Mouse (Mus musculus) kidney, postnatal 10 days (tissue): Measurements from ENCODE around the gene Atg2a.
A peak's percentile ranks its signal among the peaks of the same experiment; 100 is the strongest.
"Not testable (repeated sequence)": the region's sequence is repeated elsewhere in the genome, so short reads cannot be mapped to it uniquely, and the experiment has no call there.

Experiments used
- DNase-seq: peaks from one replicate; pipeline ENCODE4 v3.0.0; 2021; ENCODE audit warnings: mixed read lengths

Gene Atg2a

DNA sequence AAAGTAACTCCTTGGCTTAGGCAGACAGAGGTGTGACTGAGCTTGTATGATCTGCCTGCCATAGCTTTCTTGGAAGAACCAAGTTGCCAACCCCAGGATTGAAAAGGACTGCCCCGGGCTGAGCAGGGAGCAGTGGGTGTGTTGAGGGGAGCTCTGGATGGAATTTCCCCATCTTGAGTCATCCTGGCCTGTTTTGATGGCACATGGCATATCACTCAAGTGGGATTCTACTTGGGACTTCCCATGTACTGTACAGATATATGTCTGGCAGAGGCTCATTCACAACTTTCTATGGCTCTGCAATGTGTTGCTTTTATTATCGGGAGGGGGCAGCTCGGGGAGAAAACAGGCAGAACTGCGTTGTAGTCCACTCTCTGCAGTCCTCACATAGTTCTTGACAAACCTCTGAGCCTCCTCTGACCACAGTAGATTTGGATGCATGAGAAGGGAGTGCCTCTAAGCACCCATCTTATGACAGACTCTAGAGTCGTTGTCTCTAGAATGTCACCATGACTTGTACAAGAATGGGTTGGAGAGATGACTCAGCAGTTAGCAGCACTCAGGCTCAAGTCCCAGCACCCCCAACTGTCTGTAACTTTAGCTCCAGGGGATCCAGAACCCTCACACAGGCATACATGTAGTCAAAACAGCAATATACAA lies 55.2 kb downstream of the Atg2a start:
- no peak for DNase-seq

DNA sequence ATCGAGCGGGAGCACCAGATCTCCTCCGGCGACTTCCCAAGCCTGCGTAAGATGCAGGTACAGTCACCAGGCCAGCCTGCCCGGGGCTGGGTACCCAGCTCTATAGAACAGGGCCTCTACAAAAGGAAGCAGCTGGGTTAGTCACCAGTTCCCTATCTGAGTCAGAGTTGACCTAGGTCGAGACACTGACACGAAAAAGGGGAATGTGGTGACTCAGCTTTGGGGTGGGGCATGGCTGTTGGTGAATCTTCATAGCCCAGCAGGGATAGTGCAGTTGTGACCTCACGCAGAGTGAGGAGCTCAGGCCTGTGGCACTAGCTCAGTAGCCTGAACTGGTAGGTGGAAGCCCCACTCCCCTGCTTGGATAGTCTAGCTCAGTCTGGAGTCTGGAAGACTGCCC lies 56.2 kb downstream of the Atg2a start:
- no peak for DNase-seq

DNA sequence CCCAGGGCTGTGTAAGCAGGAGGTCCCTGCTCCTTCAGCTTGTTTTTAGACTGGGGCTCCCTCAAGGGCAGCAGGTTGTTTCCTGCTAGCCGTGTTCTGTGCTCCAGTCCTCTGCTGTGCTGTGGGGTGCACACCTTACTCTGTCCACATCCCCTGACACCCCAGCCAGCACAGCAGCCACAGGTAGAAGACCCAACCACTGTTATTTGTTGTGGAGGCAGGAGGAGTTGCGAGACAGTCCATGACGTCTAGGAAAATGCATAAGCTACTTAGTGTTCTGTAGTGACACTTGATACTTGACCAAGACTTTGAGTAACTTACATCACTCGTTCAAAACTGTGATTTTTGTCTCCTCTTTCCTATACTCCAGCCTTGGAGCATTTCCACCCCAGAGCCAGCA lies 57.5 kb downstream of the Atg2a start:
- no peak for DNase-seq

DNA sequence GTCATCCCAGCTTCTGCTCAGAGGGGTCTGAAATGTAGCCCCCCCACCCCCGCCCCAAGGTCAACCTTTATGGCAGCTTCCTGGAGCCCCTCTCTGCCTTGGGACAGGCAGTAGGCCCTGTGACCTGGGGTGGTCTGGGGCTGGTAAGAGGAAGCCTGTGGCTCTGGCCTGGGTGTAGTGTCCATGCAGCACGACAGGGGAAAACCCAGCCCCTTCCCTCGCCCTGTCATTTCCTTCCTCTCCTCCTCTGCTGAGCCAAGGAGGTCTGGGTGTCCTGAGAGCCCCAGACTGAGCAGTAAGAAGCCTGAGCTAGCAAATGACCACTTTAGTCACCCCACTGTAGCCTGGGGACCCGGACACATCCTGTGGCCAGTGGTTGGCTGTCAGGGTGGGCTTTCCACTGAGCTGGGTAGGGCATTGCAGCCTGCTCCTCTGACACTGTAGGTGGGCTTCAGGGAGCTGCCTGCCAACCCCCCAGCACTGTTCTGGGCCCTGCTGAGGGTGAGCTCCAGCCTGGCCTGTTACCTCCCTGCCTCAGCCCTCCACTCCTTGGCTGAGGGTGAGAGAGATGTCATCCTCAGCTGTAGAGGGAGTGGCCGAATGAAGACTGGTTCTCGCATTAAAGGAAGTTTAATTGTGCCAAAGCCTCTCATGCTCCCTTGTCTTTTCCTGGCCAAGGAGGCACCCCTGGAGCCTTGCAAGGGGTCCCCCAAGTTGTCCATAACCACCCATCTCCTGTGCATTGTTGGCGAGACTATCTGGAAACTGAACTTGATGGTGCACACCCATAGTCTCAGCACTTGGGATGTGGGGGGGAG lies 58.2 kb downstream of the Atg2a start:
- DNase-seq = peak; percentile 45

DNA sequence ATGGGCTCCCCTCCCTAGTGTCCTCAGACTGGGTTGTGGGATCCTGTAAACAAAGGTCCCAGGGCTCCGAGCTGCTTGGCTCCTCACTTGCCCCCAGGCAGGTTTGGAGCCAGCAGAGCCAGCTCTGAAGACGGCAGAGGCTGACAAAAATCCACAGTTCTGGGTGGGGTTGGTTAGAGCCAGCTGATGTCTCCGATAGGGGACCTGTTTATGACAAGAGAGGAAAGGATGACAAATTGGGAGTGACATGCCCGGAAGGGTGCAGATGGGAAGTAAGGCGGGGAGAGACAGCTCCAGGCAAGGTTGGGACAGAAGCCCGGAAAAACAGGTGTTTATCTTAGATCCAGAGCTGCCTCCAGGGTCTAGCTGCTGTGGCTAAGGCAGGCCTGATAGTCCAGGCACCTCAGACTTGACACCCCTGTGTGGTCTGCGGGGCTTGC lies 59.0 kb downstream of the Atg2a start:
- no peak for DNase-seq

DNA sequence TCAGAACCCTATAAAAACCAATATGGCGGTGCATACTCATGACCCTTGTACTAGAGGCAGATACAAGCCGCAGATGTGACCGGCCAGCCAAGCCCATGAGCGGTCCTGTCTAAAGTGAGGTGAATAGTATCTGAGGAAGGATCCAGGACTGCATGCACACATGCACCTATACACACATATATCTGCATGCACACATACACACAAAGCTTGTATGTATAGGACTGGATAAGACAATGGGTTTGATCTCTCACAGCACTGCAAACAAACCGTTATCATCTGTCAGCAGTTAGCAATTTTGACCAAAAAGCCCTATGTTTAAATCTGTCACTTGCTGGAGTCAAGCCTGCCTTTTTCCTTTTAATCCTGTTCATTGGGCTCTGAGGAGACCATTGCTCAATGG lies 60.6 kb downstream of the Atg2a start:
- no peak for DNase-seq

DNA sequence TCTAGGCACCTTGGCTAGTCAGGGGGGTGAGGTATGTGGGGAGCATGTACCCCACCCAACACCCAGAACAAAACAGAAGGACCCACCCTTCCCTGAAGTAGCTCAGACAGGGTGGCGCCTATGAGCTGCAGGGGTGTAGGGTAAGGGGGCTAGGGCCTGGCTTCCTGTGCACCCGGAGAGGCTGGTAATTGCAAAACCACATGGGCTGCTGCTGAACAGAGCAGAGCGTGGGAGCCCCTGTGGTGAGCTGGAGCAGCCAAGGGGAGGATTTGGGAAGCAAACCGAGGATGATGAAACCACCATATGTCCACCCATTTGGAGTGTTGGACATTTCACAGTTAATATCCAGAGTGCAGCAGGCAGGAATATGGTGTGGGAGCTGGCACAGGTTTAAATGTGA lies 61.1 kb downstream of the Atg2a start:
- no peak for DNase-seq

DNA sequence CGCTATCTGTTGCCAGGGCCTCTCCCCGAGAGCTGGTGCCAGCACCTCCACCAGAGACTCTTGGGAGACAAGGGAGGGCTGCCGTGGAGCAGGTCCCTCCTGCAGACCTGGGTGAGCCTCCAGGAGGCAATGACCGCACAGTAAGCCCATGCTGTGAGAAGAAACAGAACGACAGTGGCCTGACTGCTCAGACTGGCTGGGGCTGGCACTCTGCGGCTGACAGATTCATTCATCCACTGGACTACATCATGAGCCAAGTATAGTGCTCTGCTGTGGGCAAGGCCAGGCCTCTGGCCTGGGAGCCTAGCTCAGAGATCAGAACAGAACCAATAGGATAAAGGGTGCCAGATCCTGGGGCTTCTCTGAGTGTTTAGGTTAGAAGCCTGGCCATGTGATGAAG lies 62.4 kb downstream of the Atg2a start:
- DNase-seq = no peak

DNA sequence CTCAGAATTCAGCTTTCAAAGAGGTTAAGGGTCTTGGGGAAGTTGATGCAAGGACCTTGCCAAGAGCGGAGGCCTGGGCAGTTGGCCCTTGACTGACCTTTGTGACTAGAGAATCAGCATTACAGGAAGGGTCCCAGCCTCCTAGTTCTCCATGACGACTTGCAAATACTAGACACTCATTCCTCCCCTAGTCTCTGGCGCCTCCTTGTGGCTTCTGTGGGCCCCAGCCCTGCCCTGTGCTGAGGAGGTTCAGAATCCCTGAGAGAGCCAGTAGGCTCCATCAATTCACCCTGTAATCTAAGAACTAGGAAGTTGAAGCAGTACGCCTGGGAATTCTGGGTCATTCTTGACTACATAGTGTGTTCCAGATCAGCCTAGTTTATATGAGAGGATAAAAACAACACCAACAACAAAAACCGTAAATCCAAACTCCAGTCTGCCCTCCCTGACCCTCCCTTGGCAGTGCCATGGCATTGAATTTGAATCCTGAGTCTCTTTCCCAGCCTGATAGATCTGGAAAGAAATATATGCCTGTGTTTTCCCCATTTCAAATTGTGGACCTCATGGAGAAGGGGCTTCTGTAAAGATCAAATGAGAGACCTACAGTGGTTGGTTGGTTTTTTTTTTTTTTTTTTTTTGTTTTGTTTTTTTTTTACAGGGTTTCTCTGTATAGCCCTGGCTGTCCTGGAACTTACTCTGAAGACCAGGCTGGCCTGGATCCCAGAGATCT lies 63.5 kb downstream of the Atg2a start:
- DNase-seq = peak; percentile 93

DNA sequence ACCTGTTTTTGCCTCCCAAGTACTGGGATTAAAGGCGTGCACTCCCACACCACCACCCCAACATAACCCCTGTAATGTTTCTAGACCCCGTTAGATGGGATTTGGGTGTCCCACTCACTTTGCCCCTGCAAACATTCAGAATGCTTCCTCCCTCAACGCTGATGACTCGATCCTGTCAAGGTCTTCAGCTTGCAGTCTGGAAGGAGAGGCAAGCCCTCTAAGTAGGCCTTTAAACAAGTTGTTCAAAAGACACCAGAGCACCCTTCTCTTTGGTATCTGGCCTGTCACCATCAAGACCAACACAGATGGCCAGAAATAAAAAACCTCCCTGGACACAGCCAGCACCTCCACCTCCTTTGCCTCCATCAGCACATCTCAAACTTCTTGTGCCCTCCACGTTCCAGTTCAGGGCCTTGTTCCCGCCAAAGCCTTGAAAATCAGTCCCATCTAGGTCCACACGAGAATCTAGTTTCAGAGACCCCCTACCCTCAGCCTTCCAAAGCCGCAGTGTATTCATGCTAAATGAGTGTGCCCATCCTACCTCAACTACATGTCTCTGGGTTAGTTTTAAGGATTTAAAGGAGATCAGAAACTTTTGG lies 64.1 kb downstream of the Atg2a start:
- DNase-seq = no peak

DNA sequence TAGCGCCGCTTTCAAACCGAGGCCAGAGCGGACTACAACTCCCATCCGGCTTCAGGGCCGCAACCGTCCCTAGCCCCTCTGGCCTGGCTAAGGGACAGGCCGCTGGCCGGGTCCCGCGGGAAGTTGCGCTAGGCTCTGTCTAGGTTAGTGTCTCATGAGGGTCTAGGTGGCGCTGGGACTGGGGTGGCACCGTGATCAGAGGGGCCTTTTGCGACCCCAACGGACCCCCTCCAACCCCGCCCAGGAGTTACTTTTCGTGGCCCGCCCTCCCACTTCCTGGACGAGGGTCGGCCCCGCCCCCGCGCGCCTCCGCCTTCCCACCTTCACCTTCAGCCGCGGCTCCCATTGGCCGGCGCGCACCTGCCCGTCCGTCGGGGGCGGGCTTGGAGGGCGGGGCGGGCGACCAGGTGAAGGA lies 64.7 kb downstream of the Atg2a start, which contains the start of gene Cdc42bpg:
Gene Cdc42bpg, plus strand, starts transcription at position 320 of the 415 bp plus-strand sequence.
- peak; percentile 95 for DNase-seq

DNA sequence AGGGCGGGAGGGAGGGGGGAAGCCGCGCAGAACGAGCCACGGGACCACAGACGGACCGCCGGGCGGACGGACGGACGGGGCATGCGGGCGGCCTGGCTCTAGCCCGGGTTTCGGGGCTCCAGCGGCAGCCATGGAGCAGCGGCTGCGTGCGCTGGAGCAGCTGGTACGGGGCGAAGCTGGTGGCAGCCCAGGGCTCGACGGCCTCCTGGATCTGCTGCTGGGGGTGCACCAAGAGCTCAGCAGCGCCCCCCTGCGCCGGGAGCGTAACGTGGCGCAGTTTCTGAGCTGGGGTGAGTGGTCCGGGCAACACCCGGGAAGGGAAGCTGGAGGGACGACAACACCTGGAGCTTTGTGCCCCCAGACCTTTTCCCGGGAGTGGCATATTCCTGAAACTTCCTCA lies 65.1 kb downstream of the Atg2a start:
- peak; percentile 92 for DNase-seq

DNA sequence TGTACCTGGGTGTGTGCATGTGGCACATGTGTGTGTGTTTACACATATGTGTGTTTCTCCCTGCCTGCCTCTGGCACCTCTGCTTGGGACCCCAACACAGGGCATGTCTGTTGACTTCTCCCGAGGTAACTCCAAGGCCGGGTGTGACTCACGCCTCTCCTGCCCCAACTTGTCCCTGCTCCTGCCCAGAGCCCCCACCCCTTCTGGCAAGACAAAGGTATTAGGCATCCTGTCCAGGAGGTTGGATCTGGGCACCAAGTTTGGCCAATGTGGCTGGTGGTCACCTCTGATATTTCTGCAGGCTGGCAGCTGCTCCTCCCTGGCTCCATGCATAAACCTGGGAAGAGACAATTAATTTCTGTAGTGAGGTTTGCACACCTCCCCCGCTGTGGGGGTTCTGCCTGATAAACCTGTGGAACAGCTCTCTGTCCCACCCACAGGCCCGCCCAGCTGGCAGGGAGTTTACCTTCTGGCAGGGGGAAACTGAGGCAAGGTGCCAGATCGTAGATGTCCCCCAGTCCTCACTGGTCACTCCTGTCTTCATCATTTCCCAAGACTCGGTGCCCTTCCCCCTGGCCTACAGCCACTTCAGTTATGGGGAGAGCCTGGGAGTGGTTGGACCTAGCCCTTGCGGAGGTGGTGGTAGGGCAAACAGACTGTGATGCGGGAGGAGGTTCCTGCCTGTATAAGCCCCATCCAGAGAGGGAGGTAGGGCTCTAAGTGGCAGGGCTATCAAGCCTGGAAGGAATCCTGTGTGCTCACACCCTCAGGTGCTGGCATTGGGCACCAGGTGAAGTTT lies 66.5 kb downstream of the Atg2a start:
- no peak for DNase-seq

DNA sequence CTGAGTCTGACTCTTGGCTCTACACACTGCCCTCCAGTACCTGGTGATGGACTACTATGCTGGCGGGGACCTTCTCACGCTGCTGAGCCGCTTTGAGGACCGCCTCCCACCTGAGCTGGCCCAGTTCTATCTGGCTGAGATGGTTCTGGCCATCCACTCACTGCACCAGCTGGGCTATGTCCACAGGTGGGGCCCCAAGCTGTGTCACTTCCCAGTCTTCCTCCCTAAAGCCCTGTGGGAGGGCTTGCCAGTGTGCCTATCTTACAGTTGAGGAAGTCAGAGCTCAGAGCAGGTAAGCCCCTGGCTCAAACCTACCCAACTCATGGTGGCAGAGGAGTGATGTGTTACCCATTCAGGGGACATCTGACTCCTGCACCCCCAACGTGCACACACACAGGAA lies 68.7 kb downstream of the Atg2a start:
- no peak for DNase-seq

DNA sequence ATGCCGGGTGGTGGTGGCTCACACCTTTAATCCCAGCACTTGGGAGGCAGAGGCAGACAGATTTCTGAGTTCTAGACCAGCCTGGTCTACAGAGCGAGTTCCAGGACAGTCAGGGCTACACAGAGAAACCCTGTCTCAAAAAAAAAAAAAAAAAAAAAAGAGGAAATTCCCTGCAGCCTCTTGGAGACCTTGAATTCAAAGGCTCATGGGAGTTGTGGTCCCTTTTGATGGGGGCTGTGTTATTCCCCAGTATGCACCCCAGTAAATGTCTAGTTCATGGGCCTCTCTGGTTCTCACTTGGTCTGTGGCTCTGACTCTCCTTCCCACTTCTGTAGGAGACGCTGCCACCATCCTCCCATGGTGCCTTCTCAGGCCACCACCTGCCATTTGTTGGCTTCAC lies 70.3 kb downstream of the Atg2a start:
- DNase-seq = not testable (repeated sequence)
